Mouse (Mus musculus): ENCODE data around the gene Reln. TPM values are rescaled to one million over a fixed set of nuclear protein-coding genes. Genes with fewer than 3 reads are reported as not detected.

Gene Reln
- polyA plus RNA-seq, 1 experiment = 184 TPM

DNA sequence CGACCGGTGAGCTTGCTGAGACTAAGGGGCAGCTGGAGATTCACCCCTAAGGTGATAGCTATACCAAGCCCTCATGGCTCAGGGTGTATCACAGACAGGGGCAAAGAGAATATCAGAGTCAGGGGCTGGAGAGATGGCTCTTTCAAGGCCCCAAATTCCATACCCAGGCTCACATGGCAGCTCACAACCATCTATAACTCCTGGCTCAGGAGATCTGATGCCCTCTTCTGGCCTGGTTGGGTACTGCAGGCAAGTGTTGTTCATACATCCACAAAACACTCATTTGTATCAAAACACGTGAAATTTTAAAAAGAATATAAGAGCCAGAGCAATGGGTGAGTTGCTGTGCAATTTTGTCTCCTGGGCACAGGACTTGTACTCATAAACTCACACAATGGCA, 17.3 kb downstream of the Reln start:
- TF ChIP-seq POLR2A (IDR thresholded peaks at IDR 0.05; ENCODE audit: borderline replicate concordance, insufficient read depth, low read length) = no peak
- peak; percentile 46; the same call in 1 of the 2 replicates for TF ChIP-seq CTCF (IDR thresholded peaks at IDR 0.05; ENCODE audit: borderline replicate concordance, insufficient read depth, low read depth, low read length)
- 94% methylated on average over 3 of the region's 3 CpGs for WGBS
- Histone ChIP-seq H3K27me3 (ENCODE audit: control insufficient read depth, insufficient read depth, low read length) (no peaks in the 10 kb centered on the region), H3K4me1 (ENCODE audit: control insufficient read depth, insufficient read depth, low read length) (peaks cover 25% of the 10 kb centered on the region), H3K27ac (ENCODE audit: insufficient read depth, low read length) (no peak overlapping the region), H3K4me3 (replicated peaks; ENCODE audit: insufficient read depth, low read depth, low read length) (no peak overlapping the region)
- no peak for DNase-seq

DNA sequence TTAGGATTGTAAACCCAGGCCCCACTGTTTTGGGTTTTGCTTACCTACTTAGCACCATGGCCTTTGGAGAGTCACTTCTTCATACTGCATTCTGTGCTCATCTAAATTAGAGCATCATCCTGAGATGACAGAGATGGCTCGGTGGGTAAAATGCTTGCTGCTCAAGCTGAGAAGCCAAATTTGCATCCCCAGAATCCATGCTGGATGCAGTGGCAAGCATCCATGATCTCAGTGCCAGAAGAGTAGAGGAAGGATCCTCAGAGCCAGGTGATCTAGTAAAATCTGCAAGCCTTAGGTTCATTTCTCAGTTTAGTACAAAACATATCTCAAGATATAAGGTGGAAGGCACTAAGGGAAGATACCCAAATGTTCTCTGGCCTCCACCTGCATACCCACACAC, 20.7 kb downstream of the Reln start:
- 11% methylated on average over 1 of the region's 1 CpGs for WGBS
- Histone ChIP-seq H3K4me3 (replicated peaks; ENCODE audit: insufficient read depth, low read depth, low read length) (no peak overlapping the region), H3K4me1 (ENCODE audit: control insufficient read depth, insufficient read depth, low read length) (peaks cover 15% of the 10 kb centered on the region), H3K27me3 (ENCODE audit: control insufficient read depth, insufficient read depth, low read length) (no peaks in the 10 kb centered on the region), H3K27ac (ENCODE audit: insufficient read depth, low read length) (no peak overlapping the region)
- TF ChIP-seq CTCF (IDR thresholded peaks at IDR 0.05; ENCODE audit: borderline replicate concordance, insufficient read depth, low read depth, low read length) (no peak), POLR2A (IDR thresholded peaks at IDR 0.05; ENCODE audit: borderline replicate concordance, insufficient read depth, low read length) (no peak)
- DNase-seq = peak in 1 of 2 experiments; percentile 72

DNA sequence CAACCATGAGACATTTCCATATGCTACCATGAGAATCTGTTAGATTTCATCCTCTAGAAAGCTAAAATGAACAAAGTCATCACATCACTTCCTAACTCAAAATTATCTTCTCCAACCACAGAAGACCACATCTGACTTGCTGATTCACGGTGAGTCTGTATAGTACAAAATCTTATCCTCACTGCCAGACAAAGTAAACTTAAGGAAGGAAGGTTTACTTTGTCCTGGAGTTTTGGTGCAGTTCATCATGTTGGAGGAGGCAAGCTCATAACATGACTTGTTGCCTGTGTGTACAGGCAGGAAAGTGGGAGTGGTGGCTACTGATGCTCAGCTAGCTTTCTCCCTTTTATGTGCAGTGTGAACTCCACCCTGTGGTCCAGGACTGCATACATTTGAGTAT, 26.7 kb downstream of the Reln start:
- Histone ChIP-seq H3K27me3 (ENCODE audit: control insufficient read depth, insufficient read depth, low read length) (no peaks in the 10 kb centered on the region), H3K4me3 (replicated peaks; ENCODE audit: insufficient read depth, low read depth, low read length) (no peak overlapping the region), H3K4me1 (ENCODE audit: control insufficient read depth, insufficient read depth, low read length) (peaks cover 2% of the 10 kb centered on the region; the same call in 1 of the 2 replicates), H3K27ac (ENCODE audit: insufficient read depth, low read length) (no peak overlapping the region)
- TF ChIP-seq POLR2A (IDR thresholded peaks at IDR 0.05; ENCODE audit: borderline replicate concordance, insufficient read depth, low read length) (no peak), CTCF (IDR thresholded peaks at IDR 0.05; ENCODE audit: borderline replicate concordance, insufficient read depth, low read depth, low read length) (no peak)
- WGBS = 91% methylated on average over 1 of the region's 1 CpGs
- DNase-seq = no peak

DNA sequence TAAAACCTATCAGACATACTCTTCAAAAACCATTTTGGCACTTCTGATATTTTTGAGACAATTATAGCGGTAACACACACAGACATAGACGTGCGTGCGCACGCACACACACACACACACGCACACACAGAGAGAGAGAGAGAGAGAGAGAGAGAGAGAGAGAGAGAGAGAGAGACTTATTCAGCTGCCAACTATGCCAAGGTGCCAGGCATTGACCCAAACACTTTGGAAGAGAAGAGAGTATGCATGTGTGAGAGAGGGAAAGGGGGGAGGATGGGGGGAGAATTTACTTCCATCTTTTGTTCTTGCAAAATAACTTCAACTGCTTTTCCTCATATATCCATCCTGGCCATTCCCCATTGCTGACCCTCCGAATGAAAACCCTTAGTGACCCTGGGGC, 28.0 kb downstream of the Reln start:
- 58% methylated on average over 7 of the region's 7 CpGs for WGBS
- no peak for DNase-seq
- Histone ChIP-seq H3K27me3 (ENCODE audit: control insufficient read depth, insufficient read depth, low read length) (no peaks in the 10 kb centered on the region), H3K27ac (ENCODE audit: insufficient read depth, low read length) (no peak overlapping the region), H3K4me1 (ENCODE audit: control insufficient read depth, insufficient read depth, low read length) (peaks cover 4% of the 10 kb centered on the region; the same call in 1 of the 2 replicates), H3K4me3 (replicated peaks; ENCODE audit: insufficient read depth, low read depth, low read length) (no peak overlapping the region)
- TF ChIP-seq POLR2A (IDR thresholded peaks at IDR 0.05; ENCODE audit: borderline replicate concordance, insufficient read depth, low read length) = no peak
- no peak for TF ChIP-seq CTCF (IDR thresholded peaks at IDR 0.05; ENCODE audit: borderline replicate concordance, insufficient read depth, low read depth, low read length)

DNA sequence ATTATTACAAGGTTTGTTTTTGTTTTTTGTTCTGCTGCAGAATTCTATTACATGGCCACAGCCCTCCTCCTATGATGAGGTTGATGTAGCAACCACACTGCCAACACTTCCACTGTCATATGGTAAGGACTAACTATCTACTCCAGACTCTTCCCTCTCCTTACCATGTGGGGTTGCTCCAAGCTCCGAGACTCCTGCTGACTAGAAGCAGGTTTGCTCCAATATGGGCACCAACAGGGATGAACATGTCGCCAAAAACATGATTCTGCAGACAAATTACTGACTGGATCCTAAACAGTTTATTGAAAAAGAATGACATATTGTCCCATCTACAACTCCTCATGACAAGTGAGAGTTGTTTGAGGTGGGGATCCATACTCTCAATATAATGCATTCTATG, 28.5 kb downstream of the Reln start:
- WGBS = 14% methylated on average over 2 of the region's 2 CpGs
- Histone ChIP-seq H3K27me3 (ENCODE audit: control insufficient read depth, insufficient read depth, low read length) (no peaks in the 10 kb centered on the region), H3K4me1 (ENCODE audit: control insufficient read depth, insufficient read depth, low read length) (peaks cover 7% of the 10 kb centered on the region; the same call in 1 of the 2 replicates), H3K27ac (ENCODE audit: insufficient read depth, low read length) (no peak overlapping the region), H3K4me3 (replicated peaks; ENCODE audit: insufficient read depth, low read depth, low read length) (no peak overlapping the region)
- TF ChIP-seq CTCF (IDR thresholded peaks at IDR 0.05; ENCODE audit: borderline replicate concordance, insufficient read depth, low read depth, low read length) (no peak), POLR2A (IDR thresholded peaks at IDR 0.05; ENCODE audit: borderline replicate concordance, insufficient read depth, low read length) (no peak)
- DNase-seq = peak in 1 of 2 experiments; percentile 67

DNA sequence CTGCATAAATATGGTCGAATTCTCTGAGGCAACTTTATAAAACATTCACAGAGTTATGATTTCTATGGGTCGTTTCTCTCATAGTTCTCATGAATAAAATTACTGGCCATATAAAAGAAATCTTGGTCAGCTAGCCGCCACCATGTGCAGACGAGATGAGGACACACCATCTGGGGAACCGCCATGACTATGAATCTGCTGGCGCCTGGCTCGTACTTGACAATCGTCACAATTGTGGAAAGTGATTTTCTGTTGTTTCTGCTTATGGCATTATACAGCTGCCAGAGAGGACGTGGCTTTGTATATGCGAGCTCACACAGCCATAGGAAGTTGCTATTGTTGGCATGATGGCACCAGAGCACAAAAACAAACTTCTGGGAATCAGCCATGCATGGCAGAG, 31.5 kb downstream of the Reln start:
- Histone ChIP-seq H3K27me3 (ENCODE audit: control insufficient read depth, insufficient read depth, low read length) (no peaks in the 10 kb centered on the region), H3K27ac (ENCODE audit: insufficient read depth, low read length) (0 out of 2 replicates have a peak overlapping the region, but pooled peaks have one; percentile 1), H3K4me3 (replicated peaks; ENCODE audit: insufficient read depth, low read depth, low read length) (no peak overlapping the region), H3K4me1 (ENCODE audit: control insufficient read depth, insufficient read depth, low read length) (peaks cover 15% of the 10 kb centered on the region)
- no peak for TF ChIP-seq POLR2A (IDR thresholded peaks at IDR 0.05; ENCODE audit: borderline replicate concordance, insufficient read depth, low read length)
- peak in 1 of 2 experiments; percentile 32 for DNase-seq
- WGBS = 44% methylated on average over 10 of the region's 10 CpGs

DNA sequence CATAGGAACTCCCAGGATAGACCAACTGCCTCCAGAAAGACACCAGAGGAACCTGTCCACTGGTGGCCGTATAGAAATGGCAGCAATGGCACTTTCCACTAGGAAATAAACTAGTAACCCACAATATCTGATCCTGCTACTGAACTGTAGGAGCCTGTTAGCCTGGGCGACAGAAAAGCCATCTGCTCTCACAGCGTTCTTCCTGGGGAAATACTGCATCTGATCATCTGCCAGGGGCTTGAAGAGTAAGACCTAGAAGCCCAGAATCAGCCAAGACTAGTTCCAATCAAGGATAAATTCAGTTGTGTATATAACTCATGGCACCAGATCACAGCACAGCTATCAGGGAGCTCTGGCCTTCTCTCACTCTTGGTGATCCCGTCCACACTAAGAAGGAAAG, 33.5 kb downstream of the Reln start:
- Histone ChIP-seq H3K27ac (ENCODE audit: insufficient read depth, low read length) (peak overlapping the region; percentile 66; the same call in 1 of the 2 replicates), H3K4me1 (ENCODE audit: control insufficient read depth, insufficient read depth, low read length) (peaks cover 15% of the 10 kb centered on the region), H3K27me3 (ENCODE audit: control insufficient read depth, insufficient read depth, low read length) (no peaks in the 10 kb centered on the region), H3K4me3 (replicated peaks; ENCODE audit: insufficient read depth, low read depth, low read length) (no peak overlapping the region)
- TF ChIP-seq CTCF (IDR thresholded peaks at IDR 0.05; ENCODE audit: borderline replicate concordance, insufficient read depth, low read depth, low read length) (0 out of 2 replicates have a peak, but pooled peaks have one; percentile 0), POLR2A (IDR thresholded peaks at IDR 0.05; ENCODE audit: borderline replicate concordance, insufficient read depth, low read length) (no peak)
- WGBS = 16% methylated on average over 4 of the region's 4 CpGs
- DNase-seq = peak; percentile 61 to 84

DNA sequence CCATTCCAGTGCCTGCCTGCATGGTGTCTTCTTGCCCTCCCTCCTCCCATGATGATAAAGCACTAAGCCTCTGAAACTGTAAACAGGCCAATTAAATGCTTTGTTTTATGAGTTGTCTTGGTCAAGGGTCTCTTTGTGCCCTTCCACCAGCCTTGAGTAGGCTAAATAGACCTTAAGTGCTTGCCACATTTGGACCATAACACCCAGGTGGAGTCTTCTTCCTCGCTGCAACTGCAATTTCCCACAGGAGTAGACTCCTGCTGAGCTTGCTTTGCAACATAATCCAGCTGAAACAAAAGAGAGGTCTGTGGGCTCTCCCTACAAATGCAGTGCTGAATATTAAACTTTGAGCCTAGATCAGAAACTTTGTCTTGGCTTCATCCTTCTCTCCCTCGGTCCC, 35.5 kb downstream of the Reln start:
- Histone ChIP-seq H3K27ac (ENCODE audit: insufficient read depth, low read length) (peak overlapping the region; percentile 67), H3K4me1 (ENCODE audit: control insufficient read depth, insufficient read depth, low read length) (peaks cover 15% of the 10 kb centered on the region), H3K4me3 (replicated peaks; ENCODE audit: insufficient read depth, low read depth, low read length) (no peak overlapping the region), H3K27me3 (ENCODE audit: control insufficient read depth, insufficient read depth, low read length) (no peaks in the 10 kb centered on the region)
- WGBS = 57% methylated on average over 2 of the region's 2 CpGs
- no peak for TF ChIP-seq CTCF (IDR thresholded peaks at IDR 0.05; ENCODE audit: borderline replicate concordance, insufficient read depth, low read depth, low read length)
- TF ChIP-seq POLR2A (IDR thresholded peaks at IDR 0.05; ENCODE audit: borderline replicate concordance, insufficient read depth, low read length) = no peak
- DNase-seq = no peak

Measured in cerebellum, adult 2 months (tissue).